Mouse (Mus musculus): ENCODE results near the gene Gm5128.
"Not testable (repeated sequence)": the region's sequence is repeated elsewhere in the genome, so short reads cannot be mapped to it uniquely, and the experiment has no call there.

Gene Gm5128

DNA sequence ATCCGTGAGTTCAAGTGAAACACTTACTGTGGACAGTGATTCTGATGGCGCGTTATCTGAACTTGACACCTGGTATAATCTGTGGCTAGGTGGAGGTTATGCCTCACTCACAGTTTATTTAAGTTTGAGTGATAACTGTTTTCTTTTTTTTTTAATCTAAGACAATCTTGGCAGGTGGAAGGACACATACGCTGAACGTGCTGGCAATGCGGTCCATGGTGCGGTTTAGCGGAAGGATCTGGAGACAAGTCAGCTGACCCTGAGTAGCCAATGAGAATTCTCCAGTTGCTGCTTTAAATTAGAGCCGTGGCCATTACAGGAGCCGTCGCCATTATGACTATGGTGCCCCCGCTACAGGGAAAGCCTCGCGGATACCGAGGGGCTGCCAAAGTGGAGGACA, at the start of gene Gm5128:
Gene Gm5128 (plus strand): TSS at position 301 of the 400 bp plus-strand sequence.
- not testable (repeated sequence) for DNase-seq (ENCODE audit: low read depth, low spot score)

GRCm38 (mm10) chrX:135360685-135361084, 12.4 kb upstream of the Gm5128 start:
- DNase-seq (ENCODE audit: low read depth, low spot score) = not testable (repeated sequence)

DNA sequence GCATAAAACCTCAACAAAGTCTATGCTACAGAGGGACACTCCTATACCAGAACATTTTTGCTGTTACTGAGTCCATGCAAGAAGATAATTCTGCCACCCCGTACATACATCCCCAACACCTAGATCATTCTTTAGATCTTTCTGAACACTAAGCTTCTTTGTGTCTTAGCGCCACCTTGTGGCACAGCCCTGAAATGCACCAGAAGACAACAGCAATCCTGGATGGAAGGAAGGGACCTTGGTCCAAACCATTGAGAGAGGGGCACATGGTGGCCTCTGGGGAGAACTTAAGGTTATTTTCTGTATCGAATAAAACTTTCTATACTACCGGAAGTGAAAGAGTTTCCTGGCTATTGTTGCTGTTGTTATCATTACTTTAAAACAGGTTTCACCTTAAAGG, 11.1 kb upstream of the Gm5128 start:
- DNase-seq (ENCODE audit: low read depth, low spot score) = not testable (repeated sequence)

DNA sequence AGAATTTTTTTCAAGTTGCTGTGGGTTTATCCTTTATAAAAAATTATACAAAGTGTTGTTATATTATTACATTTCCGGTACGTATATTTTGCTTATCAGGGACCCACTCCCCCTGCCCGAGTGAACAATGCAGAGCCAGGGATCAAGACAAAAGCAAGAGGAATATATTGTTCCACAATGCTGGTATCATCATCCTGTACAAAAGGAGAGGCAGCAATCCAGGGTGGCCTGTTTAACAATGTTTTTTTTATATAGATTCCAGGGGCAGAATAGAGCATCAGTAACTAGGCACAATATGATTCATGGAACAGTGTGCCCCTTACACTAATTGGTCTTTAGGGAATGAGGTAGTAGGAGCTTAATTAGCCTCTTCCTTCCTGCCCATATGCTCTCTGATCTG, 30.5 kb downstream of the Gm5128 start:
- DNase-seq (ENCODE audit: low read depth, low spot score) = not testable (repeated sequence)

- not testable (repeated sequence) for DNase-seq (ENCODE audit: low read depth, low spot score)
These were observed 48.1 kb downstream of the Gm5128 start for GRCm38 (mm10) chrX:135421203-135421602.

GRCm38 (mm10) chrX:135421824-135422223, 48.7 kb downstream of the Gm5128 start:
- DNase-seq (ENCODE audit: low read depth, low spot score) = not testable (repeated sequence)

- DNase-seq (ENCODE audit: low read depth, low spot score) = not testable (repeated sequence)
These were observed 49.4 kb downstream of the Gm5128 start for GRCm38 (mm10) chrX:135422473-135422872.

Data from CD4-positive helper T cell, adult 2 months (primary cell).